Mouse (Mus musculus): Measurements from ENCODE around the gene Supt20.

- TF ChIP-seq CTCF (conservative IDR thresholded peaks at IDR 0.05; ENCODE audit: low read length) (no peak), NANOG (IDR thresholded peaks at IDR 0.05; ENCODE audit: borderline replicate concordance, low read length) (no peak), POU5F1 (IDR thresholded peaks at IDR 0.05; ENCODE audit: borderline replicate concordance, low read length) (no peak)
Measured at GRCm38 (mm10) chr3:54760321-54761115, 67.9 kb downstream of the Supt20 start.

All from E14TG2a.4 (cell line).